Mouse (Mus musculus) layer of hippocampus, adult 9-10 months (tissue): ENCODE measurements around the gene D230025D16Rik.
A peak's percentile ranks its signal among the peaks of the same experiment; 100 is the strongest.
"Not testable (repeated sequence)": the region's sequence is repeated elsewhere in the genome, so short reads cannot be mapped to it uniquely, and the experiment has no call there.

Experiments used
- DNase-seq: peaks from one replicate; pipeline ENCODE4 v3.0.0; 2022; ENCODE audit warnings: low spot score

D230025D16Rik gene

DNA sequence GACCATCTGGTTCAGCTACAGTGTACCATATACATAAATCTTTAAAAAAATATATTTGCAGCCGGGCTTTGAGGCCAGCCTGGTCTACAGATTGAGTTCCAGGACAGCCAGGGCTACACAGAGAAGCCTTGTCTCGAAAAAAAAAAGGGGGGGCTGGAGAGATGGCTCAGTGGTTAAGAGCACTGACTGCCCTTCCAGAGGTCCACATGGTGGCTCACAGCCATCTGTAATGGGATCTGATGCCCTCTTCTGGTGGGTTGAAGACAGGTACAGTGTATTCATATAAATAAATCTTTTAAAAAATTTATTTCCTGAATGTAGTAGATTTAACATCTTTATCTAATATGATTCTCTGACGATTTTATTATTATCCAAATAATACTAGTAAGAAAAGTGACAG is 66.9 kb downstream of the D230025D16Rik start:
- not testable (repeated sequence) for DNase-seq

DNA sequence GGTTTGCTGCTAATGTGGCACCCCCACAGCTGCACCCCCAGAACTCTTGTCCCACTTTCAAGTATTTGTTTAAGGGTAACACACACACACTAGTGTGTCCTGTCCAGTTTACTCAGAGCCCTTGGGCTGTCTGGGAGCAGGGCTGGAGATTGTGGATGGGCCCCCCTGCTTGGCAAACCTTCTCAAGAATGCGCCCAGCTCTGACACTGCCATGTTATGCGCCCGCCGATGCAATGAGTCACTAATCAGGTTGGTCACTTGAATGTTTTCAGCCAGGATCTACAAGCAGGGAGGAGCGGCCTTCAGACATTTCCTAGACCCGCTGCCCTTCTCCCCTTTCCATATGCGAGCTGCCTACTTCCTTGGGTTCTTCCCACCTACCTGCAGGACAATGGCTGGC is 67.5 kb downstream of the D230025D16Rik start:
- no peak for DNase-seq

DNA sequence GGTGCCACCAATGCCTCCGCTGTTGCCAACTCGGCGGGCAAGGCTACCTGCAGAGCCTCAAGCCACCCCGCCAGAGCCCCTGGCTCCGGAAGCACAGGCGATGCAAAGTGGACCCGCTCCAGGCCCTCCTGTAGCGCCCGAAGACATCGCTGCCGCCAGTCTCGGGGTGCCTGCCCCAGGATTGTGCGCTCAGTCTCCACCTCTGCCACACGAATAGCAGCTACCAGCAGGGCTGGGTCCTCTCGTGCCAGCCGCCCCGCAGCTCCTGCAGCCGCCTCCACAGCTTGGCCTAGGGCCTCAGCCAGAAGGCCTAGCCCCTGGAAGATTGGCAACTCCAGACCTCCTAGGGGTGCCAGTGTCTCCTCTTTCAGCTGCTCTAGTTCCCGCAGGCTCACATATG is 68.5 kb downstream of the D230025D16Rik start:
- no peak for DNase-seq

- no peak for DNase-seq
These were observed 69.8 kb downstream of the D230025D16Rik start for GRCm38 (mm10) chr8:105294776-105295175.

DNA sequence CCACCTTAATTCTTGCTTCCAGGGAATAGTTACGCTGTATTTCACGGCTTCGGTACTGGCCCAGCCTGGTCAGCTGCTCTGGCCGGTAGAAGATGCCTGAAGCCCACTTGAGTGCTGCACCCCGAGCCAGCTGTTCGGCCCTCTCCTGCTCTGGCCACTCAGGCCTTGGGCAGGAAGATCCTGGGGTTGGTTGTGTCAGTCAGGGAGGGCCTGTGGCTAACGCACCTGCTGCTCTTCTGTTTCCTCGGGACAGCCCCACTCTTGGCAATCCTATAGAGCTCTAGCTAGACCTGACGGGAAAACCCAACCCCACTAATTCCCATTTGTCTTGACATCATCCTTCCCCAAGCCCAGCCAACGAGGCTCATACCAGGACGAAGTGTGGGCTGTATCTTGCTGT is 70.3 kb downstream of the D230025D16Rik start:
- DNase-seq = no peak

- DNase-seq = no peak
These were observed 71.1 kb downstream of the D230025D16Rik start, which contains the start of gene Exoc3l for GRCm38 (mm10) chr8:105295895-105296573. Exoc3l (minus strand) TSS chr8:105296101.

- peak; percentile 71 for DNase-seq
These were observed 72.7 kb downstream of the D230025D16Rik start, which contains the start of gene E2f4 for GRCm38 (mm10) chr8:105297511-105298192. E2f4 (plus strand) TSS chr8:105297663.

DNA sequence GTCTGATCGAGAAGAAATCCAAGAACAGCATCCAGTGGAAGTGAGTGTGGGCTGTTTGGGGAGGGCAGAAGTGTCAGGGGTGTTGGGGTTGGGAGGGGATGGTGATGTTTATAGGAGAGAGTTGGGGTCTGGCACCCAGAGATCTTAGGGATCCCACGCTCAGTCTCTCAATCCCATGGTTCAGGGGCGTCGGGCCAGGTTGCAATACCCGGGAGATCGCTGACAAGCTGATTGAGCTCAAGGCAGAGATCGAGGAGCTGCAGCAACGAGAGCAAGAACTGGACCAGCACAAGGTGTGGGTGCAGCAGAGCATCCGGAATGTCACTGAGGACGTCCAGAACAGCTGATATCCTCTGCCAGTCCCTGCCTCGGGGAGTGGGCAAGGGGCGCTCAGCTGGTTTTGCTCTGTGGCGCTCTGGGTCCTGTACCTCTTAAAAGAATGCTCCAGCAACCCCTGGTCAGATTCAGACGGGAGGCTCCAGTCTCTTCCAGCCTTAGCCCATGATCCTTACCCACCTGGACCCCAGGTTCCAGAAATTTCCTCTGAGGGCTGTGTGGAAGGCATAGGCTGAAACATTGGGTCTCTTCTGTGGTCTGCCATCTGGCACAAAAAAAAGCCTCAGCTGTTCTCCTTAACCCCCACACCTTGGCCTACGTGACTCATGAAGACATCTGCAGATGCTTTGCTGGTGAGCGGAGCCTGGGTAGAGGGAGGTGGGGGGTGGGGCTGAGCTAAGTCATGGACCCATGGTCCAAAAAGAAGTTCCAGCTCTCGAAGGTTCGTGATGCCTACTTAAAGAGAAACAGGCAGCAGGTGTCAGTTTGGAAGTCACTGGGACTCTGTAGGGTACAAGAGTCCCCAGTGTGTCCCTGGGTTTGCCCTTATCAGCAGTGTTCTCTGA is 73.7 kb downstream of the D230025D16Rik start:
- no peak for DNase-seq

DNA sequence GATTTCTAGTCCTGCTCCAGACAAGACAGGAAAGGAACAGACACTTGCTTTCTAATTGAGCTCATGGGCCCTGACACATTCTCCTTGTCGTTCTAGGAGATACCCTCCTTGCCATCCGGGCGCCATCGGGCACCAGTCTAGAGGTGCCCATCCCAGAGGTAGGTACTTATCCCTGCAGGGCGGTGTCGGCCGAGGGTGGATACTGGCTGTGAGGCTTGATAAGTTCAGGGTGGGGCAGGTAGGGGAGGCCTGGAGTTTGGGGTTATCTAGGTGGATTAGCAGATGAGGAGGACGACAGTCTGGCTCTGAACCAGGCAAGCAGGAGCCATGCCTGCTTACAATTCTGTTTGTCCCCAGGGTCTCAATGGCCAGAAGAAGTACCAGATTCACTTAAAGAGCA is 75.0 kb downstream of the D230025D16Rik start:
- no peak for DNase-seq
